Mouse (Mus musculus): Measurements from ENCODE around the gene 4930544D05Rik. TPM values are rescaled to one million over a fixed set of nuclear protein-coding genes. Genes with fewer than 3 reads are reported as not detected.
A peak's percentile ranks its signal among the peaks of the same experiment; 100 is the strongest.

Gene 4930544D05Rik
- polyA plus RNA-seq, 1 experiment from 2014 or later = not detected

DNA sequence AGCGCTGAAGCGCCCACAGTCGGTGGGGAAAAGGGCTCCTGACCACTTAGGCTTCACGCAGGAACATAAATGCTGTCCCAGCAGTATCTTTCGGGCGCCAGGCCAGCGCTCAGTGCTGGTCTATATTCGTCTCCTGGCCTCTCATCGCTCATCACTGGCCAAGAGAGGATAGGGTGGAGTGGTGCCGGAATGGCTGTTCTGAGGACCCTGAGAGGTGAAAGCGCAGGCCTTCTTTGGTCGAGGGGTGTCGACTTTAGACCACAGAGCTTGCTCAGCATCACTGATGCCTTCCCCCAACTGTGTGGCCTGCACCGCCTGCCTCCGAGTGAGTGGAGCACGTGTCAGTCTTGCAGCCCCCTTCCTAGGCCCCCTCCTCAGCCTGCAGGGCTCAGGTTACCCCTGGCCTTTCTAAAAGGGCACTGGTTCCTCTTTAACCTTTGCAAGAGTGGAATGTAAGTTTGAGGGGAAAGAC lies 40.8 kb downstream of the 4930544D05Rik start:
- H3K4me2 ChIP-seq (ENCODE audit: low read depth, low read length) = peak overlapping the region; percentile 94
- 8% methylated on average over 16 of the region's 16 CpGs for WGBS
- H3K27ac ChIP-seq (ENCODE audit: low read length) = peak overlapping the region; percentile 100
- no peak for ATAC-seq
- peak overlapping the region; percentile 99 for H3K4me3 ChIP-seq (ENCODE audit: low read length)
- H3K4me1 ChIP-seq (ENCODE audit: control insufficient read depth, insufficient read depth, low read length) = peaks cover 43% of the 10 kb centered on the region
- no peaks in the 10 kb centered on the region for H3K9me3 ChIP-seq (ENCODE audit: control insufficient read depth, low read length)
- H3K36me3 ChIP-seq (ENCODE audit: control insufficient read depth, insufficient read depth, low read length) = 0 out of 2 replicates have a peak, but pooled peaks cover 1% of the 10 kb centered on the region
- H3K9ac ChIP-seq (ENCODE audit: low read depth, low read length) = peak overlapping the region; percentile 100
- no peaks in the 10 kb centered on the region for H3K27me3 ChIP-seq (replicated peaks; ENCODE audit: control insufficient read depth, insufficient read depth, low read length)

DNA sequence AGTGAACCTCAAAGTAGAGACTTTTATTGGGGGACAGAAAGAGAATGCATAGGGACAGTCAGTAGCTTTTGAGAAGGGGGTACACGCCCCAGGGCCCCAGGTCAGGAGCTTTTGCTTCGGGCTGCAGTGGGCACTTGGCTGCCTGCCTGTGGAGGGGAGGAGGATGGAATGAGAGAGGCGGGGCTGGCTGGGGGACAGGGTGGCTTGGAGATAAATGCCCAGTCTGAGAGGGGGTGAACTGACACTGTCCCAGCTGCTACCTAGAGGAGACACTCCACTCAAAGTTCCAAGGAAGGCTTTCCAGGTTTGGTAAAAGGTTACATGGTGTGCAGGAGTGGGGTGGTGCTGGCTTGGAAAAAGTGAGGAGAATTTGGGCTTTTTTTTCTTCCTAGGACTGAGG lies 41.3 kb downstream of the 4930544D05Rik start, which contains the start of gene Eno3:
Gene Eno3, plus strand, starts transcription at position 239 of the 400 bp plus-strand sequence.
- peak within 1 kb of the TSS; percentile 100 for H3K9ac ChIP-seq (ENCODE audit: low read depth, low read length)
- WGBS = 16% methylated on average over 3 of the region's 3 CpGs
- H3K27ac ChIP-seq (ENCODE audit: low read length) = peak within 1 kb of the TSS; percentile 100
- no peaks in the 10 kb centered on the region for H3K27me3 ChIP-seq (replicated peaks; ENCODE audit: control insufficient read depth, insufficient read depth, low read length)
- no peak for ATAC-seq
- peaks cover 39% of the 10 kb centered on the region for H3K4me1 ChIP-seq (ENCODE audit: control insufficient read depth, insufficient read depth, low read length)
- peak within 1 kb of the TSS; percentile 94 for H3K4me2 ChIP-seq (ENCODE audit: low read depth, low read length)
- H3K4me3 ChIP-seq (ENCODE audit: low read length) = peak within 1 kb of the TSS; percentile 99
- no peaks in the 10 kb centered on the region for H3K36me3 ChIP-seq (ENCODE audit: control insufficient read depth, insufficient read depth, low read length)
- H3K9me3 ChIP-seq (ENCODE audit: control insufficient read depth, low read length) = no peaks in the 10 kb centered on the region

DNA sequence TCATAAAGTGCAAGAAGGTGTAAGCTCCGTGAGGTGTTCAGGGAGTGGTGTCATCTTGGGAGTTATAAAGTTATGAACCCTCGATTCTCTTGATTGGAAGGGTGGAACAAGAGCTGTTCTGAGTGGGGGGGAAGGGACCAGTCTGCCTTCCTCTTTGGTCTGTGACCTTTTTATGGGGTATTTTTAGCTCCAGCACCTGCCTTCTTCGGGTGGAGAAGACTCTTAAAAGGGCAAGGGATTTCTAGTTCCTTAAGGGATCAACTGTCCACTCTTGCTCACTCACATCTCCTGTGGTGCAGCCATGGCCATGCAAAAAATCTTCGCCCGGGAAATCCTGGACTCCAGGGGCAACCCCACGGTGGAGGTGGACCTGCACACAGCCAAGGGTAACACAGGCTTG lies 41.9 kb downstream of the 4930544D05Rik start:
- no peak for ATAC-seq
- Histone ChIP-seq H3K27me3 (replicated peaks; ENCODE audit: control insufficient read depth, insufficient read depth, low read length) (no peaks in the 10 kb centered on the region), H3K4me2 (ENCODE audit: low read depth, low read length) (no peak overlapping the region), H3K36me3 (ENCODE audit: control insufficient read depth, insufficient read depth, low read length) (peaks cover under 1% of the 10 kb centered on the region; the same call in 1 of the 2 replicates), H3K4me3 (ENCODE audit: low read length) (no peak overlapping the region), H3K27ac (ENCODE audit: low read length) (no peak overlapping the region), H3K9ac (ENCODE audit: low read depth, low read length) (no peak overlapping the region), H3K9me3 (ENCODE audit: control insufficient read depth, low read length) (no peaks in the 10 kb centered on the region), H3K4me1 (ENCODE audit: control insufficient read depth, insufficient read depth, low read length) (peaks cover 34% of the 10 kb centered on the region)
- WGBS = 35% methylated on average over 6 of the region's 6 CpGs

DNA sequence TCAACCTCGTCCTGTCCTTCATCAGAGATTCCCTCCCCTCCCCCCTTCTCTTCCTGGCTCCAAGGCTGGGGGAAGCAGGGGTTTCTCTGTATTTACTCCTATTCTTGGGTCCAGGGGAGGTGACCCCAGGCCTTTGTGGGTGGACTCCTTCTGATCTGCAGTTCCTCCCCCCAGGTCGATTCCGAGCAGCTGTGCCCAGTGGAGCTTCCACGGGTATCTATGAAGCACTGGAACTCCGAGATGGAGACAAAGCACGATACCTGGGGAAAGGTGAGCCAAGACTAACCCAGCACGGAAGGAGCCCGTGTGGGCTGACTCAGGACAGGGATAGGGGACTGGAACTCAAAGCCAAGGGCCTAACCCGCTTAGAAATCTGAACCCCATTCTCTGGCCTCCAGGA lies 42.3 kb downstream of the 4930544D05Rik start:
- ATAC-seq = no peak
- Histone ChIP-seq H3K4me3 (ENCODE audit: low read length) (no peak overlapping the region), H3K27me3 (replicated peaks; ENCODE audit: control insufficient read depth, insufficient read depth, low read length) (no peaks in the 10 kb centered on the region), H3K36me3 (ENCODE audit: control insufficient read depth, insufficient read depth, low read length) (peaks cover 2% of the 10 kb centered on the region; the same call in 1 of the 2 replicates), H3K4me2 (ENCODE audit: low read depth, low read length) (no peak overlapping the region), H3K9ac (ENCODE audit: low read depth, low read length) (no peak overlapping the region), H3K4me1 (ENCODE audit: control insufficient read depth, insufficient read depth, low read length) (peaks cover 31% of the 10 kb centered on the region), H3K27ac (ENCODE audit: low read length) (no peak overlapping the region), H3K9me3 (ENCODE audit: control insufficient read depth, low read length) (no peaks in the 10 kb centered on the region)
- WGBS = 62% methylated on average over 9 of the region's 9 CpGs

DNA sequence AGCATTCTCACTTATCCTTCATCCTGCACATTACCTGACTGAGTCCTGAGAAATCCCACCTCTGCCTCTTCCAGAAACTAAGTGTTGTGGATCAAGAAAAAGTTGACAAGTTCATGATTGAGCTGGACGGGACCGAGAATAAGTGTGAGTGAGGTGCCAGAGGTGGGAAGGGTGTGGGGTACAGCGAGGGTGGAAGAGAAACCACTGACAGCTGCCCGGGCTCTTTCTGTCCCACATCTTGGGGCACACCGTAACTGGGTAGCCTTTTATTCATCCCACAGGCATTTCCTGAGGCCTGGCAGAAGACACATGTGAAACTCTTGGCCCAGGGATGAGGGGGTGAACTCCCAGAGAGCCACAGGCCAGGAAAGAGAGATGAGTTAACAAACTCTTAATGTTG lies 42.9 kb downstream of the 4930544D05Rik start:
- H3K9me3 ChIP-seq (ENCODE audit: control insufficient read depth, low read length) = no peaks in the 10 kb centered on the region
- H3K27me3 ChIP-seq (replicated peaks; ENCODE audit: control insufficient read depth, insufficient read depth, low read length) = no peaks in the 10 kb centered on the region

DNA sequence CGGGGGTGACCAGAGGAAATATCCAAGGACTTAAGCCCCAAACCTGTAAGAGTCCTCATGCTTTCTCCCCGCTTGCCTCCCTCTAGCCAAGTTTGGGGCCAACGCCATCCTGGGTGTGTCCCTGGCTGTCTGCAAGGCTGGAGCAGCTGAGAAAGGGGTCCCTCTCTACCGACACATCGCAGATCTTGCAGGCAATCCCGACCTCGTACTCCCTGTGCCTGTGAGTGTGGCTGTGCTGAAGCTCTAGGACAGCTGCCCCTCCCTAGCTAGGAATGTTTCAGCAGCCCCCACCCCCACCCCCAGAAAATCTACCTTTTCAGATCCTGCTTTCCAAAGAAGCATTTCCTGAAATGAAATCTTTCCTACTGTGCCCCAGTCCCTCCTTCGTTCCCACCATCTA lies 43.3 kb downstream of the 4930544D05Rik start:
- H3K27ac ChIP-seq (ENCODE audit: low read length) = no peak overlapping the region
- WGBS = 57% methylated on average over 8 of the region's 8 CpGs
- peaks cover 2% of the 10 kb centered on the region; the same call in 1 of the 2 replicates for H3K36me3 ChIP-seq (ENCODE audit: control insufficient read depth, insufficient read depth, low read length)
- no peak for ATAC-seq
- peaks cover 31% of the 10 kb centered on the region for H3K4me1 ChIP-seq (ENCODE audit: control insufficient read depth, insufficient read depth, low read length)
- no peaks in the 10 kb centered on the region for H3K27me3 ChIP-seq (replicated peaks; ENCODE audit: control insufficient read depth, insufficient read depth, low read length)
- H3K9me3 ChIP-seq (ENCODE audit: control insufficient read depth, low read length) = no peaks in the 10 kb centered on the region
- 0 out of 2 replicates have a peak overlapping the region, but pooled peaks have one; percentile 33 for H3K9ac ChIP-seq (ENCODE audit: low read depth, low read length)
- no peak overlapping the region for H3K4me3 ChIP-seq (ENCODE audit: low read length)
- no peak overlapping the region for H3K4me2 ChIP-seq (ENCODE audit: low read depth, low read length)

More for the DNA sequence above, 42.9 kb downstream of the 4930544D05Rik start:
- Histone ChIP-seq H3K4me2 (ENCODE audit: low read depth, low read length) (no peak overlapping the region), H3K4me3 (ENCODE audit: low read length) (no peak overlapping the region), H3K4me1 (ENCODE audit: control insufficient read depth, insufficient read depth, low read length) (peaks cover 31% of the 10 kb centered on the region), H3K27ac (ENCODE audit: low read length) (no peak overlapping the region), H3K36me3 (ENCODE audit: control insufficient read depth, insufficient read depth, low read length) (peaks cover 2% of the 10 kb centered on the region; the same call in 1 of the 2 replicates), H3K9ac (ENCODE audit: low read depth, low read length) (no peak overlapping the region)
- ATAC-seq = no peak
- 85% methylated on average over 5 of the region's 5 CpGs for whole genome bisulfite sequencing

DNA sequence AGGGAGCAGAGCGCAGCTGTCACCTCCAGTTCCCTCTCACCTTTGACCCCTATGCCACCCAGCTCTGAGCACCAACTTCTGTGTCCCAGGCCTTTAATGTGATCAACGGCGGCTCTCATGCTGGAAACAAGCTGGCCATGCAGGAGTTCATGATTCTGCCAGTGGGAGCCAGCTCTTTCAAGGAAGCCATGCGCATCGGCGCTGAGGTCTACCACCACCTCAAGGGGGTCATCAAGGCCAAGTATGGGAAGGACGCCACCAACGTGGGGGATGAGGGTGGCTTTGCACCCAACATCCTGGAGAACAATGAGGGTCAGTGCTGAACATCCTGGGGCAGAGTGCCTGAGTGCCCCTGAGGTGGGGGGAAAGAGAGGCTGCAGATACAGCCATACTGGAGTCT lies 44.9 kb downstream of the 4930544D05Rik start:
- Histone ChIP-seq H3K4me3 (ENCODE audit: low read length) (no peak overlapping the region), H3K36me3 (ENCODE audit: control insufficient read depth, insufficient read depth, low read length) (peaks cover 12% of the 10 kb centered on the region), H3K9ac (ENCODE audit: low read depth, low read length) (no peak overlapping the region), H3K4me2 (ENCODE audit: low read depth, low read length) (no peak overlapping the region), H3K27me3 (replicated peaks; ENCODE audit: control insufficient read depth, insufficient read depth, low read length) (no peaks in the 10 kb centered on the region), H3K27ac (ENCODE audit: low read length) (no peak overlapping the region), H3K9me3 (ENCODE audit: control insufficient read depth, low read length) (no peaks in the 10 kb centered on the region), H3K4me1 (ENCODE audit: control insufficient read depth, insufficient read depth, low read length) (peaks cover 31% of the 10 kb centered on the region)
- ATAC-seq = no peak
- 88% methylated on average over 8 of the region's 8 CpGs for WGBS

DNA sequence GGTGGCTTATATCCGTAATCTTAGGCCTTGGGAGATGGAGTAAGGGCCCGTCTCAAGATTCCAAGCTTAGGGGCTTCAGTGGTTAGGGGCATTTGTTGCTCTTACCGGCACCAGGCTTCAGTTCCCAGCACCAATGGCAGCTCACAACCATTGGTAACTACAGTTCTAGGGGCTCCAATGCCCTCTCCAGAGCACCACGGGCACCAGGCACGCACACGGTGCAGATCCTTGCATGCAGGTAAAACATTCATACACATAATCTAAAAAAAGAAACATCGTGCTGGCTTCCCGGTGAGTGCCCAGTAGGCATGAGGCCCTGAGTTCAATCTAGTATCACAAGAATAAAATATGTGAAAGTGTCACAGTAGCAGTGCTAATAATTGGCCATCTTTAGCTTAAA lies 47.5 kb downstream of the 4930544D05Rik start:
- Histone ChIP-seq H3K9me3 (ENCODE audit: control insufficient read depth, low read length) (no peaks in the 10 kb centered on the region), H3K36me3 (ENCODE audit: control insufficient read depth, insufficient read depth, low read length) (peaks cover 12% of the 10 kb centered on the region), H3K4me3 (ENCODE audit: low read length) (no peak overlapping the region), H3K27ac (ENCODE audit: low read length) (no peak overlapping the region), H3K27me3 (replicated peaks; ENCODE audit: control insufficient read depth, insufficient read depth, low read length) (no peaks in the 10 kb centered on the region), H3K9ac (ENCODE audit: low read depth, low read length) (no peak overlapping the region), H3K4me1 (ENCODE audit: control insufficient read depth, insufficient read depth, low read length) (peaks cover 10% of the 10 kb centered on the region), H3K4me2 (ENCODE audit: low read depth, low read length) (no peak overlapping the region)
- ATAC-seq = no peak
- 93% methylated on average over 8 of the region's 8 CpGs for WGBS

DNA sequence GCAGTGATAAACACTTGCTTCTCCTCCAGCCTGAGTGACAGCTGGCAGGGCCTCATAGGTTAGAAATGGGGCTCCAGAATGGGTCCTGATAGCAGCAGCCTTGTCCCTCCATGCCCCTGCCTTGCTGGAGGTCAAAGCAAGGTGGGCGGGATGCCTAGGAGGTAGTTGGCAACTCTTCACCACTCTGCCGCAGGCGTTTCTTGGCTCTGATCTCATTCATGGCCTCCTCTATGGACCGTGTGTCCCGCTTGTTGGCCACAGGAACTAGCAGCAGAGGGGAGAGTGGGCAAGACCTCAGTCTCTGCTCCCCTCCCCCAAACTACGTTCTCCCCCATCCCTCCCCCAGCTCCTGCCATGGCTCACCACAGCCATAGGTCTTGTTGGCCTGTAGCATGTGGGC lies 48.3 kb downstream of the 4930544D05Rik start:
- H3K27ac ChIP-seq (ENCODE audit: low read length) = no peak overlapping the region
- H3K4me3 ChIP-seq (ENCODE audit: low read length) = no peak overlapping the region
- H3K4me2 ChIP-seq (ENCODE audit: low read depth, low read length) = no peak overlapping the region
- WGBS = 89% methylated on average over 6 of the region's 6 CpGs
- no peaks in the 10 kb centered on the region for H3K27me3 ChIP-seq (replicated peaks; ENCODE audit: control insufficient read depth, insufficient read depth, low read length)
- H3K9ac ChIP-seq (ENCODE audit: low read depth, low read length) = no peak overlapping the region
- ATAC-seq = no peak
- peaks cover 12% of the 10 kb centered on the region for H3K36me3 ChIP-seq (ENCODE audit: control insufficient read depth, insufficient read depth, low read length)
- no peaks in the 10 kb centered on the region for H3K9me3 ChIP-seq (ENCODE audit: control insufficient read depth, low read length)
- H3K4me1 ChIP-seq (ENCODE audit: control insufficient read depth, insufficient read depth, low read length) = peaks cover 5% of the 10 kb centered on the region

DNA sequence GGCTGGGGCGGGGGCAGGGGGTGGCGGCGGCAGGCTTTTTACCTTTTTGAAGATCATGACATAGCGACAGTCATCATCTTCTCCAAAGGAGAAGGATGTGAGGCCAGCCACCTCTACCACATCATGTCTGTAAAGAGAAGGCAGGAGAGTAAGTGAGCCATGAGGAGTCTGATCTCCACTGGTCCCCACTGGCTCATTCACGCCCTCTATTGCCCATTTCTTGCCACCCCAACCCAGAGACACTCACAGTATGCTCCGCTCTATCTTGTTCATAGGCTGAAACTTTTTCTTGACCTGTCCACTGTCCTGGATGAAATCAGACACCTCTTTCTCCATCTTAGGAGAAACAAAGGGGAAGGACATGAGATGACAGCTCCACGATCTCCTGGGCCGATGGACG lies 49.1 kb downstream of the 4930544D05Rik start:
- ATAC-seq = no peak
- no peaks in the 10 kb centered on the region for H3K27me3 ChIP-seq (replicated peaks; ENCODE audit: control insufficient read depth, insufficient read depth, low read length)
- H3K36me3 ChIP-seq (ENCODE audit: control insufficient read depth, insufficient read depth, low read length) = peaks cover 12% of the 10 kb centered on the region
- no peaks in the 10 kb centered on the region for H3K9me3 ChIP-seq (ENCODE audit: control insufficient read depth, low read length)
- peaks cover 2% of the 10 kb centered on the region; the same call in 1 of the 2 replicates for H3K4me1 ChIP-seq (ENCODE audit: control insufficient read depth, insufficient read depth, low read length)
- no peak overlapping the region for H3K9ac ChIP-seq (ENCODE audit: low read depth, low read length)
- 92% methylated on average over 9 of the region's 9 CpGs for WGBS
- no peak overlapping the region for H3K4me3 ChIP-seq (ENCODE audit: low read length)
- H3K4me2 ChIP-seq (ENCODE audit: low read depth, low read length) = no peak overlapping the region
- no peak overlapping the region for H3K27ac ChIP-seq (ENCODE audit: low read length)
